Mouse (Mus musculus) frontal cortex, postnatal 14 days (tissue): ENCODE results near the gene Gnb3.
"Not testable (repeated sequence)": the region's sequence is repeated elsewhere in the genome, so short reads cannot be mapped to it uniquely, and the experiment has no call there.

Experiments
- DNase-seq, 2 experiments: peaks; one replicate each; pipeline ENCODE4 v3.0.0; 2022; ENCODE audit warnings: low spot score in 2 of 2

Gnb3 gene

DNA sequence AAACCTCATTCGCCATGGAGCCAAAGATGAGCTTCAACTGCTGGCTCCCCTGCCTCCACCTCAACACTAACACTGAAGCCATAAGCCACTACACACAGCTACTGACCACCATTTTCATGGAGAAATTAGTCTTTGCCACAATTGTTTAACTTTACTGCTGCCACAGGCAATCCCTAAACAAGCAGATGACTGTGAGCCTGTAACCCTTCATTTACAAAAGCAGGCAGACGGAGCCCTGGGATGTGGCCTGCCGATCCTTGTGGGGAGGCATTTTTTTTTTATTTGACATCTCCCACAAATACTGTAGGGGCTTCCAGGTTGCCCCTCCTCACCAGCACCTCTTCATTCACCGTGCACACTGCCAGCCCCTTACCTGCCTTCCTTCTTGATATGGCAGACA is 23.5 kb downstream of the Gnb3 start:
- no peak for DNase-seq

DNA sequence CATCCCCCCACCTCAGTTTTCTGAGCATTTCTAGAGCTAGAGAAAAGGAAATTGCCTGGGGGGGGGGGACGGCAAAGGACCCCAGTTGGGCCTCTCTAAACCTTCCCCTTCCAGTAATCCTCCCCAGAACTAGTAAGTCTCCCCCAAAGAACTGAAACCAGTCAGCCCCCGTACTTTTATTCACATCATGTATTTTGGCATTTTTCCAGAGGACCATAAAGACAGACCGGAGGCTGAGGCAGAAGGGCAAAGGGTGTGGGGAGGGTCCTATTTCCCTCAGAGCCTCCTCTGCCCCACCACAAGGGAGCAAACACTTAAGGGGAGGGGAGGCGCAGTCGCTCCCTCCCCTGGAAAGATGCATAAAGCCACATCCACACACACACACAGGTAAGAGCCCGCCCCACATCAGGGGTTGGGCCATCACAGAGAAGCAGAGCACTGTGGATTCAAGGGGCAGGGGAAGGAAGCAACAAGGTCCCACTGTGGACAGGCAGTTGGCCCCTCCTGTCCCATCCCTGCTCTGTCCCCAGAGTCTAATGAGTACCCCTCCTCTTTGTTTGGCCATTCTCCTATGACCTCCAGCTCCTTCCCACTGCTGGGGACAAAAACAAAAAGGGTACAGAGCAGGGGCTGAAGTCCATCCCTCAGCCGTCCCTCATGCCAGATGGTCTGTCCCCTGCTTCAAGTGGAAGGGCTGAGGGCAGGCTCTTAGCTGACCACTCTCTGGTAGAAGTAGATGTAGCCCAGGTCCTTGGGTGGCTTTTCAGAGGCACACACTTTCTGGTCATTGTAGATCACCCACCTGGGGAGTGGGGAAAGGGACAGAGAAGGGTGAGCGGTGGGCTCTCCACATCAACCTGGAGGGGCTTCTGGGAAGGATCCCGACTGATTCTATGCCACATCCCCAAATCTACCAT is 25.0 kb downstream of the Gnb3 start:
- DNase-seq = peak in 1 of 2 experiments; percentile 13

DNA sequence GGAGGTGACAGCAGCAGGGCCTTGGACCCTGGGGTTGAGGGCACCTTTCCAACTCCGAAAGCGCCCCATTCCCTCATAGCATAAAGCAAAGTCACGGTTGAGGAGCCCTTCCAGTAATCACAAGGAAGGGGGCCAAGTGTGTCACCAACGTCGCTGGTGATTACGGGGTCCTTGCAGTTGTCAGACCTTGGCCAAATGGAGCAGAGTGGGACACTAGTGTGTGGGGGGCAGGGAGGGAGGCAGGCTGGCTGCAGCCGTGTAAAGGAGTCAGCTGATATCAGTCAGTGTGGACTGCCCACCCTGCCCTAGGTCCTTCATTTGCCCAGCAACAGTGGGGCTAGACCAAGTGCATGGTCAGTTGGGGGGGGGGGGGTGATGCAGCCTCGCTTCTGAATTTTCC is 25.6 kb downstream of the Gnb3 start:
- DNase-seq = no peak

DNA sequence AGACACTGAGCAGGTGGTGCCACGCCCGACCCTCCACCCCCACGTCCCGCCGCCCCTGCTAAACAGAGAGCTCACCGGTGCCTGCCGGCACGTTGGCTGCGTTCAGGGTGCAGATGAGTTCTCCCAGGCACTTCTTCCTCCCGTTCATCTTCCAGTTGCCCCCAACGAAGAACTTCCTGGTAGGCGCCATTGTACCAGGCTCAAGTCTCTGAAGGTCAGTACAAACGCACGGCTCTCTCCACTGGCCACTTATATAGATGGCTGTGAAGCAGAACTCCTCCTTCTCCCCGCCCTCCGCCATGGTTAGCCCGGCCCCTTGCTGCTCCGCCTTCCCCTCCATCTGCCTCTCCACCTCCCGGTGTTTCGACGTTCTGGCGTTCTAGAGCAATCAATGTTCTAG is 26.1 kb downstream of the Gnb3 start, which contains the start of gene Tpi1:
TSS of gene Tpi1 (minus strand) at position 364 of the 400 bp plus-strand sequence.
- DNase-seq = peak; percentile 82 to 86

DNA sequence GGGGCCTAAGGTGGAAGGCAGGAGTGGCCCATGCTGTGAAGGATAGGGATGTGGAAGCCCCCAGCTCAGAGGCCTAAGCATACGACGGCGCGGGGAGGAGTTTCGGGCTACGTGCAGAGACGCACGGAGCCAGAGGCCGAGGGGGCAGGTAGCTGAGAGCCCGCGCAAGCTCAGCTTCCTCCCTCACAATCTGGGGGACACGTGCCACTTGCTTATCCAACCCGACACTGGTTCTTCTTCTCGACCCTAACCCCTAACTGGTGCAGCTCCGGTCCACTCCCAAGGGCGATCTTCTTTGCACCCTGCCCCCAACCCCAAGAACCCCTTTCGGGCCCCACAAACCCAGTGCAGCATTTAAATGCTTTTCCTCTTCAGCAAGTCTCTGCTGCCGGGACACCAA is 26.6 kb downstream of the Gnb3 start:
- peak; percentile 64 to 70 for DNase-seq

DNA sequence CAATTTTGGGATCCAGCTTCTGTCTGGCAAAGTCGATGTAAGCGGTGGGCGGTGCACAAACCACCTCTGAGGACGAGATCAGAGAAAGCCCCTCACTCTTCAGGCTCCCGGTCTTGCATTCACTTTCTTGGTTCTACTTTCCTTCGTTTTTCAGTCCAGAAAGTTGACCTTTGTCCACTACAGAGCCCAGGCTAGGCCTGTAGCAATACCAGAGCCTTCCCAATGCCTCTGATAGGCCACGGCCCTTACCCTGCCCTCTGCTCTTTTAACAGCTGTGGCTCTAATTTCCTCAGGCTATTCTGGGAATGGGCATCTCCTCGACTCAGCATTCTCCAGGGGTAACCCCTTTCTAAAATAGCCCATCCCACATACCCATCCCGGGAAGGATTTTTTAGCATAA is 27.2 kb downstream of the Gnb3 start:
- no peak for DNase-seq

DNA sequence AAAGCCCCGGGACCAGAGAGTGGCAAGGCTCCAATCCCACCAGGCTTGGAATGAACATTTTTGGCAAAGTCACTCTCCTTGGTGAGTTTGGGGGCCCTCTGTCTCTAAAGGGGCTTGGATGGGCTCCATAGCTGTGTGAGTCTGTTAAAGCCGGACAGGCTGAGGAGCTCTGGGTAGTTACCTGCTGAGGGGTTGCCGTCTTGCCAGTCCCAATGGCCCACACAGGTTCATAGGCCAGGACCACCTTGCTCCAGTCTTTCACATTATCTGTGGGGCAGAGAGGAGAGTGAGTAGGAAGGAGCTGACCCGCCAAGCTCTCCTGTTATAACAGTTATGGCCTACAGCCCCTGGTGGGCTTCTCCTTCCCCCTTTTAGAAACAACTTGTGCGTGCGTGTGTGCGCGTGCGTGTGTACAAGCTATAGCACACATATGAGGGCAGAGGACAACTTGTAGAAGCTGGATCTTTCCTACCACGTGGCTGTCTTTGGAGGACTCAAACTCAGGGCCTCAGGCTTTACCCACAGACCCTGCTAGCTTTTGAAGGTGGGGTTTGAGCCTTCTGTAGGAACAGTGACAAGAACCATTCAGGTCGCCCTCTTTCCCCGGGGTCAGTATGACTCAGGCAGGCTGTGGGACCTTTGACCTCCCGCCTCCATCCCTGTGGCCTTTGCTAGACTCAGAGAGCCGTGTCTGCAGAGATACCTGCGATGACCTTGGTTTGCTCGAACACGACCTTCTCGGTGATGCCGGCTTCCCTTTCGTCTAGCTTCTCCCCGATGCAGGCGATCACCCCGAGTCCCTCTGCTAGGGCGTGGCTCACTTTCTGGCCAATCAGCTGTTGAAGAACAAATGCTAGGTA is 28.1 kb downstream of the Gnb3 start:
- no peak for DNase-seq

DNA sequence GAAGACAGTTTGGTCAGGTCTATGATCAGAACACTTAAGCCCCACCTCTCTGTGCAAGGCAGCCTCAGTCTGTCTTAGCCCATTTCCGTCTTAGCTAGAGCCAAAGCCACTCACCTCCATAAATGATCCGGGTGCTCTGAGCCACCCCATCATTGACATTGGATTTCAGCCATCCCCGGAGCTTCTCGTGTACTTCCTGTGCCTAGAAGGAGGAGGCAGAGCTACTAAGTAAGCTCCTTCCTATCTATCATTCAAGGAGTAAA is 28.7 kb downstream of the Gnb3 start:
- DNase-seq = no peak

DNA sequence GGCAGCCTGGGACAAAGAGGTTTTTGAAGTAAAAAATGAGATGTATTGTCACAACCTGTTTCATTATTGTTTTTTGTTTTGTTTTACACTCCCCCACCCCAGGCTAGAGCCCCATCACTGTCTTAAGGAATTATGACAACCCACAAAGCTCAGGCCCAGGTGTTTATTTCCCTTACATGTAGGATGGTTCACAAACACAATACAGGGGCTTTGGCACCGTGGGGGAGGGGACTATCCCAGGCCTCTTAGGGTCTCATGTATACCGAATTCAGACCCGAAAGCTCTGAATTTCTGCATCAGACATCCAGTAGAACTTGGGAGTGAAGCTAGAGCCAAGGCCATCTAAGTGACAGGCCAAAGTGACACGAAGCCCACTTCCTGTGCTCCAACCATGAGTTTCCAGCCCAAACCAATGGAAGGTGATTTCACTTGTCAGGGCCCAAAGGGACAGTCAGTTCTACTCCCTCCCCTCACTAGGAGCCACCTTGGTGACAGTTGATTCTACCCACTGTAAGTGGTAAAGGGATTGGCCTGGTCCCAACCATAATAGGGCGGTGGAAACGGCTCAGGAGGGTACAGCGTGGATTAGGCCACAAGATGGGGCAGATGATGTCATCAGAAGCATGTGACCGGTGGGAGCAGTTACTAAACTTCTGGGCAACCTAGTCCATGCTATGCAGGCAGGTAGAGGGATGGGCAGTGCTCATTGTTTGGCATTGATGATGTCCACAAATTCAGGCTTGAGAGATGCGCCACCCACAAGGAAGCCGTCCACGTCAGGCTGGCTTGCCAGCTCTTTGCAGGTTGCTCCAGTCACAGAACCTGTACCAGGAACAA is 29.3 kb downstream of the Gnb3 start:
- DNase-seq = not testable (repeated sequence)

DNA sequence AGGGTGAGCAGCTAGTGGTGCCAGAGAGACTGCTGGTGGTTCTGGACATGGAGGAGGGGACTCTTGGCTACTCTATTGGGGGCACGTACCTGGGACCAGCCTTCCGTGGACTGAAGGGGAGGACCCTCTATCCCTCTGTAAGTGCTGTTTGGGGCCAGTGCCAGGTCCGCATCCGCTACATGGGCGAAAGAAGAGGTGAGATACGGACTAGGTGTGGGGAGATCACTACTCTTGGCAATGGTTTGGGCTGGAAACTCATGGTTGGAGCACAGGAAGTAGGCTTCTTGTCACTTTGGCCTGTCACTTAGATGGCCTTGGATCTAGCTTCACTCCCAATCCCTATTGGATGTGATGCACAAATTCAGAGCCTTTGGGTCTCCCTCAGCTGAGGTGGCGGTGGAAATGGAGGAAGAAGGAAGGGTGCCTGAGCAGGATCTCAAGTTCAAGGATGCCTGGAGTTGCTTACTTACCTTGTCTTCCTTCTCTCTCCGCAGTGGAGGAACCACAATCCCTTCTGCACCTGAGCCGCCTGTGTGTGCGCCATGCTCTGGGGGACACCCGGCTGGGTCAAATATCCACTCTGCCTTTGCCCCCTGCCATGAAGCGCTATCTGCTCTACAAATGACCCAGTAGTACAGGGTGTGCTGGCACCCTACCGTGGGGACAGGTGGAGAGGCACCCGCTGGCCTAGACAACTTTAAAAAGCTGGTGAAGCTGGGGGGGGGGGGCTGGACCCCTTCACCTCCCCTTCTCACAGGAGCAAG is 30.1 kb downstream of the Gnb3 start:
- DNase-seq = no peak

DNA sequence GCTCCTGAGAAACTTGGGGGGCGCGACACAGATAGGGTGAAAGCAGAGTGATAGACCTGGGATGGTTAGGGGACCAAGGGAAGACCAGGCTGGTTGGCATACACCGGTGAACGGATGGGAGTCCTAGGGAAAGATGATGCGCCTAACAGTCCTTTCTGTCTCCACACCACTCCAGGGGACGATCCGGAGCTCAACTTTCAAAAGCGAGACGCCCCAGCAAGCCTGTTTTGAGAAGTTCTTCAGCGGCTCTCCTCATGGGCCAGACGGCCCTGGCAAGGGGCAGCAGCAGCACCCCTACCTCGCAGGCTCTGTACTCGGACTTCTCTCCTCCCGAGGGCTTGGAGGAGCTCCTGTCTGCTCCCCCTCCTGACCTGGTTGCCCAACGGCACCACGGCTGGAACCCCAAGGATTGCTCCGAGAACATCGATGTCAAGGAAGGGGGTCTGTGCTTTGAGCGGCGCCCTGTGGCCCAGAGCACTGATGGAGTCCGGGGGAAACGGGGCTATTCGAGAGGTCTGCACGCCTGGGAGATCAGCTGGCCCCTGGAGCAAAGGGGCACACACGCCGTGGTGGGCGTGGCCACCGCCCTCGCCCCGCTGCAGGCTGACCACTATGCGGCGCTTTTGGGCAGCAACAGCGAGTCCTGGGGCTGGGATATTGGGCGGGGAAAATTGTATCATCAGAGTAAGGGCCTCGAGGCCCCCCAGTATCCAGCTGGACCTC is 30.9 kb downstream of the Gnb3 start:
- peak; percentile 64 to 68 for DNase-seq

DNA sequence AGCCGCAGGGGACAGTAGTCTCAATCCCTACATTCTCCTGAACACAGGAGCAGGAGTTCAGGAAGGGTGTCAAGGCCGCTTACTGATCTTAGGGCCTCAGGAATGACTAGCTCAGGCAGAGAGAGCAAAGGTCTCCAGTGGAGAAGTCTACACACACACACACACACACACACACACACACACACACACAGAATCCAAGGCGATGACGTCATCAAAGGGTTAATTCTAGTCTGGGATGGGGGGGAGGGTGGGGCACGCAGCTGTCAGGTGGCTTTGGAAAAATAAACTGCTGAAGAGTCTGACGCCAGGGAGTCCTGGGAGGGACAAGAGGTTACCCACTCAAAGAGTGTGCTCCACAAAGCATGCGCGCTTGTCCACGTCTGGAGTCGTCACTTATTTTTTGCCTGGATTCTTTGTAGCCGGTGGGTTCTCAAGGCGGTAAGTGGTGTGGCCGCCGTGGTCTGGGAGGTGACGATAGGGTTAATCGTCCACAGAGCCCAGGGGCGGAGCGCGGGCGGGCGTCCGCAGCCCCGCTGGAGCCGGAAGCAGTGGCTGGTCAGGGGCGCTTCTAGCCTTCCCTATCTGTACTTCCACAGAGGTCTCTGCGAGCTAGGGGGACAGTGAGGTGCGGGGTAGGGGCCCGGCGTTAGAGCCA is 31.6 kb downstream of the Gnb3 start, which contains the start of gene Spsb2:
TSS of gene Spsb2 (plus strand) at position 304 of the 655 bp plus-strand sequence.
- no peak for DNase-seq

DNA sequence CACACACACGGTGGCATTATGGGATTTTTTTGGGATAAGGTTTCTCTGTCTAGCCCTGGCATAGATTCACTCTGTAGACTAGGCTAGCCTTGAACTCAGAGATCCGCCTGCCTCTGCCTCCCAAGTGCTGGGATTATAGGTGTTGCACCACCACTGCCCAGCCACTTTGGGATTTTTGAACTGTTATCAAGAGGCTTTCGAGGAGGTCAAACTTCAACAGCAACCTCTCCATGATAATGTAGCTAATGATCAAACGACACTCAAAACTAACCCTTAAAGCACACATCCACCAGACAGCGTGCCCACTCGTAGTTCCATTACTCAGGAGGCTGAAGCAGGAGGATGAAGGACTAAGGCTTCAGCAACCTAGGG is 32.1 kb downstream of the Gnb3 start:
- no peak for DNase-seq

DNA sequence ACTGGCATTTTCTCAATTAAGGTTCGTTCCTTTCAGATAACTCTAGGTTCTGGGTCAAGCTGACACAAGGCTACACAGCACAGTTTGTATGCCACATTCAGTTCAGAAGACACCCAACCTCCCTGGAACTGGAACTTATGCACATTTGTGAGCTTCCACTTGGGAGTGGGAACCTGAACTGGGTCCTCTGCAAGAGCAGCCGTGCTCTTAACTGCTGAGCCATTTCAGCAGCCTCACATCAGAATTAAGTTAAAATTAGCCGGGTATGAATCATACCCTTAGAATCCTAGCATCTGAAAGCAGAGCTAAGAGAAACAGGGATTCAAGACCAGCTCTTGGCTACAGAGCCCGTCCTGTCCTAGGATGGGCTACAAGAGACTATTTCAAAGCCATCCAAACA is 32.7 kb downstream of the Gnb3 start:
- no peak for DNase-seq

DNA sequence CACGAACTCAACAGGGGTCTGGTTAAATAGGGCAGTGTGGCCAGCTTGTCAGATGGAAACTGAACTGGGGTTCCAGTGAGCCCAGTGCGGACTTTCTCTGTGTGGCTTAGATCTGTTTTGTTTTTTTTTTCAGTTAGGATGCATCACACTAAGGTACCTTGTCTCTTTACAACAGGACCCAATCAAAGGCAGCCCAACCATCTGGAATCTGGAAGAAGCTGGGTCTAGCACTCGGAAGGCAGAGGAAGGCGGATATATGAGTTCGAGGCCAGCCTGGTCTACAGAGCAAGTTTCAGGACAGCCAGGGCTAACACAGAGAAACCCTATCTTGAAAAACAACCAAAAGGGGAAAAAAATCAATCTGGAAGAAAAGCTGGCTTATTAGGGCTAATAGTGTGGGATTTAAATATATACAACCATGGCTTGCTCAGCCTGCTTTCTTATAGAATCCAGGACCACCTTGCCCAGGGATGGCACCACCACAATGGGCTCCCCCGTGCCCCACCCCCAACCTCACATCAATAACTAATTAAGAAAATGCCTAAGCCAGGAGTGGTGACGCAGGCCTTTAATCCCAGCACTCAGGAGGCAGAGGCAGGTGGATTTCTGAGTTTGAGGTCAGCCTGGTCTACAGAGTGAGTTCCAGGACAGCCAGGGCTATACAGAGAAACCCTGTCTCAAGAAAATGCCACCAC is 33.5 kb downstream of the Gnb3 start:
- DNase-seq = no peak

DNA sequence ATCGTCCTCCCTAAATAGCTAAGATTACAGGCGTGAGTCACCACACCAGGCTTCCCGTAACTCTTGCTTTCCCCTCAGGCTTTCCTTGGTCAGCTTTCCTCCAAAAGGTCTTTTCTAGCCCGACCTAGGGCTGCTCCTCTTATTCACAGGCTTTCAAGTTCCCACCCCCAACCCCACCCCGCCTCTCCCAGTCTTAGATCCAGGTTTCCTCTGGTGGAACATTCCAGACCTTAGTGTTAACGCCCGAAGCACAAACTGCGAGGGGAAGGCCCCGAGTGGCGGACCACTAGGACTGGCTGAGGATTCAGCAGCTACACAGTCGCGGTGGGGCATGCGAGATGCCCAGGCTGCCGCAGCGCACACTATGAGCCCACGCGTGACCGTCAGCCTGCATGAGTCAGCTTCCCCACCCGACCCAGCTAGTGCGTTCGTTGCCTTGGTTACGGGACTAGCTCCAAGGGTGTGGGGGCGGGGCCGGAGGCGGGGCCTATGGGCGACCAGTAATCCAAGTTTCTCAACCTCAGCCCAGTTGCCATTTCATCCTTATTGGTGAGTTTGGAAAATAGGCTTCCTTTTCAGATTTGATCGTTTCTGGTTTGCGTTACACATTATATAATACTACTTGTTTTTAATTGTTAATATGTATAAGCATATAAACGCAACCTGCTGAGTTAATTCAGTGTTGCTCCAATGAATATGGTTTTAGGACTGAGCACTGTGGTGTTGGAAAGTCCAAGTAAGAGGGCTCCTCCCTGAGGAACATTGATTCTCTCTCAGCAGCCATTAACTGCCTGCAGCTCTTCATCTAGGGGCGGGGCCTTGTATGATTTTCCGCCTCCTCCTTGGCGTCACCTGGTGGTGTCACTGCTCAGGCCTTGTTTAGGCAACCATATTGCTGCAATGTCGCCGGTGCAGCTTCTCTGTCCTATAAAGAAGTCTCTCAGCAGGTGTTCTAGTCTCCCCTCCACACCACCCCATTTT is 34.4 kb downstream of the Gnb3 start:
- DNase-seq = peak; percentile 95

DNA sequence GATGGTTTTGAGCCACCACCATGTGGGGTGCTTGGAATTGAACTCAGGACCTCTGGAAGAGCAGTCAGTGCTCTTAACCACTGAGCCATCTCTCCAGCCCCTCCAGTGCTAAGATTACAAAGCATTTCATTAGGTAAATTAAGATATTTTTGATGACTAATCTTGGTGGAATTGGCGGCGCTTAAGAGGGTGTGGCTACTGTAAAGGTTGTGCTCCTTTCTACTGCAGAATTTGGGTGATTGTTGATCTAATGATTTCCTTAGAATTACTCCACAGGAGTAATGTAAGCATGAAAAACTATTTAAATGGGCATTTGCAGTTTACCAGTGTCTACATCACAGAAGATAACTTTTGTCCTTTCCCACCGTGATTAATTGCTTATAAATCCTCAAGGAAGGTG is 35.7 kb downstream of the Gnb3 start:
- DNase-seq = no peak

DNA sequence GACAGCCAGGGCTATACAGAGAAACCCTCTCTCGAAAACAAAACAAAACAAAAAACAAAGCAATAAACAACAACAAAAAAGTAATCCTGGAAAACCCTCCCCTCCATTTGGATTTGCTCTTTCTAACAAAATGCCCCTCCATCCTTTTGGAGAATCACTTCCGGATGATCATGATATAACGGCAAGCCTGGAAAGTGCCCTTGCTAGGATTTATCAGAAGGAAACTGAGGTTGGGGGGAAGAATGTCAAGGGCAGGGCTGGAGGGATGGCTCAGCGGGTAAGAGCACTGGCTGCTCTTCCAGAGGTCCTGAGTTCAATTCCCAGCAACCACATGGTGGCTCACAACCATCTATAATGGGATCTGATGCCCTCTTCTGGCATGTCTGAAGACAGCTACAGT is 36.4 kb downstream of the Gnb3 start:
- DNase-seq = not testable (repeated sequence)
